Mouse (Mus musculus) midbrain, embryonic 13.5 days (tissue): Measurements from ENCODE around the gene Rtn4rl1. TPM values are rescaled to one million over a fixed set of nuclear protein-coding genes. Genes with fewer than 3 reads are reported as not detected.

Experiments used
- ATAC-seq: fragments of 200-750 bp; cut with Nextera tagmentation; 2 replicates; pipeline ENCODE4 v1.8.0; 2017; ENCODE audit warnings: mild to moderate bottlenecking, moderate TSS enrichment, moderate library complexity
- H3K27ac ChIP-seq: fragments of 300-500 bp; sonication (generic); 2 replicates; pipeline ENCODE4 v1.5.1; 2015; ENCODE audit warnings: inconsistent platforms, mild to moderate bottlenecking, moderate library complexity
- H3K27me3 ChIP-seq: fragments of 300-500 bp; sonication (generic); 2 replicates; pipeline ENCODE4 v1.6.1; 2015; ENCODE audit warnings: mild to moderate bottlenecking, inconsistent platforms
- H3K36me3 ChIP-seq: fragments of 300-500 bp; sonication (generic); 2 replicates; pipeline ENCODE4 v1.6.1; 2015; ENCODE audit warnings: mild to moderate bottlenecking, inconsistent platforms
- H3K4me1 ChIP-seq: fragments of 300-500 bp; sonication (generic); replicated peaks from 2 replicates; pipeline ENCODE4 v1.6.1; 2015; ENCODE audit warnings: inconsistent platforms
- H3K4me2 ChIP-seq: fragments of 300-500 bp; sonication (generic); replicated peaks from 2 replicates; pipeline ENCODE4 v1.6.1; 2015; ENCODE audit warnings: moderate library complexity, mild to moderate bottlenecking, inconsistent platforms
- H3K4me3 ChIP-seq: fragments of 300-500 bp; sonication (generic); replicated peaks from 2 replicates; pipeline ENCODE4 v1.5.1; 2015; ENCODE audit warnings: mild to moderate bottlenecking, inconsistent platforms
- H3K9ac ChIP-seq: fragments of 300-500 bp; sonication (generic); replicated peaks from 2 replicates; pipeline ENCODE4 v1.6.1; 2015; ENCODE audit warnings: mild to moderate bottlenecking, inconsistent platforms
- H3K9me3 ChIP-seq: fragments of 300-500 bp; sonication (generic); 2 replicates; pipeline ENCODE4 v1.6.1; 2016; ENCODE audit warnings: mild to moderate bottlenecking, inconsistent platforms
- WGBS: fragments of 180-500 bp; shearing (Covaris S2); methylation state at CpG from one replicate; pipeline ENCODE4 v1.1.7; 2015; 5-methylcytosine and 5-hydroxymethylcytosine counted together
- polyA plus RNA-seq: library from polyadenylated mRNA; unstranded; fragments of >200 nt; fragmentation: Nextera tagmentation; extraction: Ambion mirVana; gene quantifications from 2 replicates; pipeline ENCODE4 v1.2.1, GENCODE M21; 2015

The Rtn4rl1 gene
- polyA plus RNA-seq, 1 experiment from 2014 or later = 12.7 TPM

DNA sequence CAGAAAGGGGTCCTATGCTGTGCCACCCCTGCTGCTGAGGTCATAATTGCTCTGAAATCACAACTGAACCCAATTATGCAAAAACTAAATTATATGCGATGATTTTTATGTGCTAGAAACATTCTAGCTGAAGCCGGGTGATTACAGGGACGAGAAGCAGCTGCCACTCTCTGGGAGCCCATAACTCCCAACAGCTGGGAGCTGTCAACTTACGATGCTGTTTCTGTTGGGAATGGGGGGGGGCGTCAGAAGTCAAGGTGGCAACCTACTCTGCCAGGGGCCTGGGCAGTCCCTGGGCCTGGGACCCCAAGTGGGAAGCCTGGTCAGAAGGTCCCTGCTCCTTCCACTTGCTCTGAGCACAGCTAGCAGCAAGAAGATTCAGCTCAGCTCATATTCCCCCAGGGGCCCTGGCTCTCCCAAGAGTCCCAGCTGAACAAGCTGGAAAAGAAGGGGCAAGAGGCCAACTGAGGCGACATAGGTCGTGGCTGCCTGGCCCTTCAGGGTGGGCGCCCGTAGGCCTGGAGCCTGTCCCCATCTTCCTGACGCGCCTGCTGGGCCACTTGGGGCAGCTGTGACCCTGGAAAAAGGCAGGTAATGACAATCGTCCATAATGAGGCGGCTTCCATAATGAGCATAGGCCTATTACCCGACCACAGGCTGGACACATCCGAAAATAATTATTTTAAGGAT, 69.8 kb downstream of the Rtn4rl1 start:
- 55% methylated on average over 15 of the region's 15 CpGs for WGBS
- Histone ChIP-seq H3K4me3 (no peak overlapping the region), H3K4me2 (no peak overlapping the region), H3K9ac (peak overlapping the region; percentile 2; the same call in 1 of the 2 replicates), H3K9me3 (no peaks in the 10 kb centered on the region), H3K36me3 (no peaks in the 10 kb centered on the region), H3K4me1 (peaks cover 61% of the 10 kb centered on the region), H3K27ac (peak overlapping the region; percentile 74), H3K27me3 (no peaks in the 10 kb centered on the region)
- ATAC-seq = 0 out of 2 replicates have a peak, but pooled peaks have one; percentile 8

GRCm38 (mm10) chr11:75263964-75264312, 70.4 kb downstream of the Rtn4rl1 start:
- Histone ChIP-seq H3K27me3 (no peaks in the 10 kb centered on the region), H3K4me2 (no peak overlapping the region), H3K27ac (peak overlapping the region; percentile 74), H3K4me3 (no peak overlapping the region), H3K9ac (no peak overlapping the region), H3K9me3 (no peaks in the 10 kb centered on the region), H3K36me3 (no peaks in the 10 kb centered on the region), H3K4me1 (peaks cover 63% of the 10 kb centered on the region)
- peak; percentile 59 for ATAC-seq
- 43% methylated on average over 6 of the region's 6 CpGs for WGBS

DNA sequence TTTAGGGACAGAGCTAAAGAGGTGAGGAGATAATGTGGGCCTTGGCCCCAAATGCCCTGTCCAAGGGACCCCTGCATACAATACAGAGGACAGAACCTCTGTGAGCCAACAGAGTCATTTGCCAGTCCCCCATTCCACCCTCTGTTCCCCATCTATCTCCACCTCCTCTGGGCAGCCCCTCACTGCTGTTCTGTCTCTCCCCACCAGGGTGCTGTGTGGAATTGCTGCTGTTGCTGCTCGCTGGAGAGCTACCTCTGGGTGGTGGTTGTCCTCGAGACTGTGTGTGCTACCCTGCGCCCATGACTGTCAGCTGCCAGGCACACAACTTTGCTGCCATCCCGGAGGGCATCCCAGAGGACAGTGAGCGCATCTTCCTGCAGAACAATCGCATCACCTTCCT, 71.0 kb downstream of the Rtn4rl1 start:
- Histone ChIP-seq H3K4me1 (peaks cover 63% of the 10 kb centered on the region), H3K27me3 (no peaks in the 10 kb centered on the region), H3K4me2 (no peak overlapping the region), H3K9me3 (no peaks in the 10 kb centered on the region), H3K27ac (peak overlapping the region; percentile 74; the same call in 1 of the 2 replicates), H3K36me3 (no peaks in the 10 kb centered on the region), H3K9ac (0 out of 2 replicates have a peak overlapping the region, but pooled peaks have one; percentile 7), H3K4me3 (no peak overlapping the region)
- ATAC-seq = no peak
- 86% methylated on average over 6 of the region's 6 CpGs for WGBS

DNA sequence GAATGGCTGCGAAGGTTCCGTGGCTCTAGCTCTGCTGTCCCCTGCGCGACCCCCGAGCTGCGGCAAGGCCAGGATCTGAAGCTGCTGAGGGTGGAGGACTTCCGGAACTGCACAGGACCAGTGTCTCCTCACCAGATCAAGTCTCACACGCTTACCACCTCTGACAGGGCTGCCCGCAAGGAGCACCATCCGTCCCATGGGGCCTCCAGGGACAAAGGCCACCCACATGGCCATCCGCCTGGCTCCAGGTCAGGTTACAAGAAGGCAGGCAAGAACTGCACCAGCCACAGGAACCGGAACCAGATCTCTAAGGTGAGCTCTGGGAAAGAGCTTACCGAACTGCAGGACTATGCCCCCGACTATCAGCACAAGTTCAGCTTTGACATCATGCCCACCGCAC, 72.0 kb downstream of the Rtn4rl1 start:
- Histone ChIP-seq H3K4me2 (no peak overlapping the region), H3K4me3 (no peak overlapping the region), H3K9ac (no peak overlapping the region), H3K27me3 (no peaks in the 10 kb centered on the region), H3K4me1 (peaks cover 61% of the 10 kb centered on the region), H3K27ac (no peak overlapping the region), H3K36me3 (no peaks in the 10 kb centered on the region), H3K9me3 (no peaks in the 10 kb centered on the region)
- 66% methylated on average over 15 of the region's 15 CpGs for WGBS
- no peak for ATAC-seq

DNA sequence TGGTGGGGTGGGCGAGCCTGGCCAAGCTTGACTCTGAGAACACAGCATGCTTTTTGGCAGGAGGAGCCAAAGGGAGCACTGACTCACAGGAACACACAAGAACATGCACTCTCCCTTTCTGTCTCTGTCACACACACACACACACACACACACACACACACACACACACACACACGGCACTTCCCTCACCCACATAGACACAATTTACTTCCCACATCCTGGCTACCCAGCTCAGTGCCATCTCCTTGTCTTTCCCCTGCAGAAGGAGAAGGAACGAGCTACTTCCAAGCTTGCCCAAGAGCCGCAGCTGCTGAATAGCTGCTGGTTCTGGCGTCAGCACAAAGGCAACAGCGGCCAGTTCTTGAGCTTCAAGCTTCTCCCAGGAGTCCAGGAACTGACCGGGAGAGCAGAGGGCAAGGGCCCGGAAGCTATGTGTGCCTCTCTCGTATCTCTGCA, 74.3 kb downstream of the Rtn4rl1 start:
- Histone ChIP-seq H3K4me2 (no peak overlapping the region), H3K27ac (peak overlapping the region; percentile 39; the same call in 1 of the 2 replicates), H3K27me3 (no peaks in the 10 kb centered on the region; the same call in 1 of the 2 replicates), H3K4me3 (no peak overlapping the region), H3K9ac (0 out of 2 replicates have a peak overlapping the region, but pooled peaks have one; percentile 14), H3K4me1 (peaks cover 49% of the 10 kb centered on the region), H3K36me3 (no peaks in the 10 kb centered on the region), H3K9me3 (no peaks in the 10 kb centered on the region)
- 59% methylated on average over 9 of the region's 9 CpGs for WGBS
- no peak for ATAC-seq

DNA sequence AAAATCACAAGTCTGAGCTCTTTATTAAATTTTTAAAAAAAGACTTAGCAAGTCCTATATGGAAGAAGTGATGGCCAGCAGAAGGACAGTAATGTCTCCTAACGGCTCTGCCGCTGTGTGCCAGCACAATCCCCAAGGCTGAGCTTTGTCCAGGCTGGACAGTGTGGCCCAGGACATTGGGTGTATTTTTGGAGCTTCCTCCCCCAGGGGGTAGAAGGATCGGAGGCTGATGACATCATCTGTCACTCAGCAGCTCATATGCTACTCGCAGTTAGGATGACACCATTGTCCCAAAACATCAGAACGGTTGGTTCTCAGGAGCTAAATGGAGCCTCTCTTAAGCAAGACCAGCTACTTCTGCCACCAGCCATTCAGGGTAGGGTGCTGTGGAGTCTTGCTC, 74.9 kb downstream of the Rtn4rl1 start:
- Histone ChIP-seq H3K4me2 (no peak overlapping the region), H3K27me3 (no peaks in the 10 kb centered on the region; the same call in 1 of the 2 replicates), H3K4me3 (no peak overlapping the region), H3K9me3 (no peaks in the 10 kb centered on the region), H3K4me1 (peaks cover 49% of the 10 kb centered on the region), H3K36me3 (no peaks in the 10 kb centered on the region), H3K27ac (no peak overlapping the region), H3K9ac (no peak overlapping the region)
- WGBS = 73% methylated on average over 5 of the region's 5 CpGs
- ATAC-seq = no peak

GRCm38 (mm10) chr11:75269213-75269612, 75.6 kb downstream of the Rtn4rl1 start:
- ATAC-seq = no peak

DNA sequence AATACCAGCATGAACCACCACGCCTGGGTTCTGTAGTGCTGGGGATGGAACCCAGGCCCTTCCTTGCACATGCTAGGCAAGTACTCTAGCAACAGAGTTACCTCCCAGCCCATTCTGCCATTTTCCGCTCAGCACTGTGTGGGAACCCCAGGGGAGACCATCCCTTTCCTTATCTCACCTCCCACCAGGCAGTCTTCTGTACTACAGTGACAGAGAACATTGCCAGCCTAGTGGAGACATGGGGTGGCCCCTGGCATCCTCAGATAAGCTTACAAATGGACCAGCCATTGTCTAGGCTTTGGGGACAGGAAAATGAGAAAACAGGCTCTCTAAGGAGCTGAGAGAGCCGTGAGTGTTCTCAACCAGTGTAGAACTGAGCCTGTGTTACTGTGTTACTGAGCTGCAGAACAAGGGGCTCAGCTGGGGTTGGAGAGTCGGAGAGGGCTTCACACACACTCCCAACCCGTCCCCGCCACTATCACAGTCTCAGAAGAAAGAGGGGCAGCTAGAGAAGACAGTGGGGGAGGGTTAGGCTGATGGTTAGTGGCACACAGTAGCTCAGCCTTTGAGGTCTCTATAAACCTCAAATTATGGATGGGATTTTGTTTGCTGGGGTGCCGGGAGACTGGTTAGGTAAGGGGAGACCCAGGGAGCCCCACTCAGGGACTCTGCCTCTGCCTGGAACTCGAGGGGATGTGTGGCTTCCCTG, 76.8 kb downstream of the Rtn4rl1 start:
- 61% methylated on average over 8 of the region's 8 CpGs for WGBS
- Histone ChIP-seq H3K27me3 (no peaks in the 10 kb centered on the region; the same call in 1 of the 2 replicates), H3K4me2 (no peak overlapping the region), H3K36me3 (no peaks in the 10 kb centered on the region), H3K9me3 (no peaks in the 10 kb centered on the region), H3K27ac (no peak overlapping the region), H3K9ac (0 out of 2 replicates have a peak overlapping the region, but pooled peaks have one; percentile 25), H3K4me3 (no peak overlapping the region), H3K4me1 (peaks cover 53% of the 10 kb centered on the region)
- ATAC-seq = no peak

More at GRCm38 (mm10) chr11:75269213-75269612, 75.6 kb downstream of the Rtn4rl1 start:
- no peak overlapping the region for H3K9ac ChIP-seq
- H3K27ac ChIP-seq = no peak overlapping the region
- no peak overlapping the region for H3K4me2 ChIP-seq
- H3K36me3 ChIP-seq = no peaks in the 10 kb centered on the region
- H3K27me3 ChIP-seq = no peaks in the 10 kb centered on the region; the same call in 1 of the 2 replicates
- WGBS = 87% methylated on average over 4 of the region's 4 CpGs
- H3K4me3 ChIP-seq = no peak overlapping the region
- H3K9me3 ChIP-seq = no peaks in the 10 kb centered on the region
- H3K4me1 ChIP-seq = peaks cover 47% of the 10 kb centered on the region

DNA sequence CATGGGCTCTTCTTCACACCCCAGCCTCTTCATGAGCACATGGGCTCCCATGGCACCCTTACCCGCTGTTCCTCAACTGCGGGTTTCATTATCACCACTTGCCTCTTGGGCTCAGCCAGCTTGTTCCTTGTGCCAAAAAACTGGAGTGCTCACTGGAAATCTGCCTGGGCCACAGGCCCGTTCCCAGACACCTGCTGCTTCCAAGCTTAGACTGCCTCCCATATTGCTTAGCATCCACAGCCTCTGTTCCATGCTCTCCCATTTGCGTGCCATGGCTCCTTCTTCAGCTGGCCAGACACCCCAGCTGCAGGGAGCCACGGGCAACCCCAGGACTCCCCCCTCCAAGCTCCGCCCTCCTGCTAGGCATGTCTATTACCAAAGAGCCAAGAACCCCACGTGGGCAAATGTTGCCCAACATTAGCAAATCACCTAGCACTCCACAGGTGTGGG, 77.4 kb downstream of the Rtn4rl1 start:
- peaks cover 55% of the 10 kb centered on the region for H3K4me1 ChIP-seq
- H3K9ac ChIP-seq = no peak overlapping the region
- H3K36me3 ChIP-seq = no peaks in the 10 kb centered on the region
- H3K27ac ChIP-seq = no peak overlapping the region
- no peak overlapping the region for H3K4me2 ChIP-seq
- no peaks in the 10 kb centered on the region for H3K9me3 ChIP-seq
- H3K27me3 ChIP-seq = no peaks in the 10 kb centered on the region; the same call in 1 of the 2 replicates
- WGBS = 67% methylated on average over 7 of the region's 7 CpGs
- ATAC-seq = no peak
- H3K4me3 ChIP-seq = no peak overlapping the region

- H3K9ac ChIP-seq = peak overlapping the region; percentile 32; the same call in 1 of the 2 replicates
- H3K4me2 ChIP-seq = peak overlapping the region; percentile 25
- 6% methylated on average over 8 of the region's 8 CpGs for WGBS
- H3K27ac ChIP-seq = peak overlapping the region; percentile 78
- no peaks in the 10 kb centered on the region; the same call in 1 of the 2 replicates for H3K27me3 ChIP-seq
- H3K4me1 ChIP-seq = peaks cover 49% of the 10 kb centered on the region
- peak; percentile 72 for ATAC-seq
- no peaks in the 10 kb centered on the region for H3K36me3 ChIP-seq
- H3K4me3 ChIP-seq = no peak overlapping the region
- H3K9me3 ChIP-seq = no peaks in the 10 kb centered on the region
Measured at GRCm38 (mm10) chr11:75273466-75273865, 79.9 kb downstream of the Rtn4rl1 start.

DNA sequence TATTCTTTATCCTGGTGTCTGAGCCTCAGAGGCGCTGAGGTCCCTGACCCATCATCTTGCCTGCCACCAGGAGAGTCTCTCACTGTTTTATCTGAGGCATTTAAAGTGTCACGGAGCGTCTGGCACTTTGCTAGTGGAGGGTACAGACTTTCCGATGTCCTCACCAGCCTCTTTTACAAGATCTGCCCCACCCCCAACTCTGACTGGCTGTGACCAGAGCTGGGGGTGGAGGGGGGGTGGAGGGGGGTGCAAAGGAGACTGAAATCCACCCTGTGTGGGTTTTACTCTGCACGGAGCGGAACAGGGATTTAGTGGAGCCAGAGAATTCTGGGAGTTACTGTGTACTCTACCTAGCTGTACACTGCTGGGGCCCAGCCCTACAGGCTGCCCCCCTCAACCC, 81.5 kb downstream of the Rtn4rl1 start:
- peak overlapping the region; percentile 44 for H3K27ac ChIP-seq
- 9% methylated on average over 6 of the region's 6 CpGs for WGBS
- no peaks in the 10 kb centered on the region; the same call in 1 of the 2 replicates for H3K27me3 ChIP-seq
- H3K4me1 ChIP-seq = peaks cover 63% of the 10 kb centered on the region
- no peak overlapping the region for H3K9ac ChIP-seq
- H3K4me3 ChIP-seq = no peak overlapping the region
- H3K9me3 ChIP-seq = no peaks in the 10 kb centered on the region
- ATAC-seq = peak; percentile 35; the same call in 1 of the 2 replicates
- no peak overlapping the region for H3K4me2 ChIP-seq
- no peaks in the 10 kb centered on the region for H3K36me3 ChIP-seq

GRCm38 (mm10) chr11:75278115-75278514, 84.5 kb downstream of the Rtn4rl1 start:
- H3K27me3 ChIP-seq = peaks cover 28% of the 10 kb centered on the region
- no peaks in the 10 kb centered on the region for H3K9me3 ChIP-seq
- H3K4me2 ChIP-seq = no peak overlapping the region
- no peak overlapping the region for H3K4me3 ChIP-seq
- WGBS = 22% methylated on average over 7 of the region's 7 CpGs
- no peak overlapping the region for H3K27ac ChIP-seq
- H3K9ac ChIP-seq = no peak overlapping the region
- peaks cover 77% of the 10 kb centered on the region for H3K4me1 ChIP-seq
- no peak for ATAC-seq
- no peaks in the 10 kb centered on the region for H3K36me3 ChIP-seq
